Mouse (Mus musculus): ENCODE data around the gene Fbh1. TPM values are rescaled to one million over a fixed set of nuclear protein-coding genes. Genes with fewer than 3 reads are reported as not detected.
A peak's percentile ranks its signal among the peaks of the same experiment; 100 is the strongest.

Fbh1 gene
- 124 and 128 TPM in 2 replicates for polyA plus RNA-seq (2015; fragmentation: Nextera tagmentation; extraction: Ambion mirVana)

DNA sequence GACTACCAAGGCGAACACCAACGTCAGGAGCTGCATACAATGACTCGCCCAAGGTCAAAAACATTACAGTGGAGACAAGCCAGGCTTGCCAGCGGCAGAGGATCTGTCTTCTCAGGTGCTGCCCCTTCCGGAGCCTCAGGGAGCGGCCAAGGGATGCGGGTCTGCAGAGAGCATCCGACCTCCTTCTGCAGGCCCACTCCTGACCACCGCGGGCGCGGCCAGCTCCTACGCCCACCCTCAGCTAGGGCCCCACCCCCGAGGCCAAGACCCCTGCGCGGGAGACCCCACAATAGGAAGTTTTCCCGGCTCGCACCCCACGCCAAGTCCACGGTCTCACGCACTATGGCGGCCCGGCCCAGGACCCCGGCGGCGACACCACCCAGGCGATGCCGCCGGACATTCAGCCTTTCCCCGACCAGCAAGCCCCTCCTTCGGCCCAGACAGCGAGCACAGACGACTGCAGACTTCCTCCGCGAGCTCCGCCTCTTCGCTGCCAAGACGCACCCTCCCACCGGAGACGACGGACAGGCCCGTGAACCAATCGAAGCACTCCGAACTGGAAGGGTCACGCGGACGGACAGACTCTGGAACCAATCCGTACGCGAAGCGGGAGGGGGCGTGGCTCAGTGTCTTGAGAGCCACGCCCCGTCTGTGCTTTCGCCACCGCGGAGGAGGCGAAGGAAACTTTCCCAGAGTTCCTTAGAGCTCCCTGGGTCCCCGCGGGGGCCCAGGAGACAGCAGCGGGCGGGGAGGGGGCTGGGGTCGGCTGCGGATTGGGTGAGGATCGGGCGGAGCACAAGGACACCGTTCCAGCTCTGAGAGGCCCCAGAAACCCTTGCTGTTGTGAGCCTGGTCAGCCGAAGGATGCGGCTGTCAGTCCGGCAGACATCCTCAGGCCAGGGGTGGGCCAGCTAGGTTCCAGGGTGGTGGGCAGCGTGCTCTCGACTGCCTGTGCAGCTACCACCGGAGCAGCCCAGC is at the start of gene Fbh1, which contains the start of gene Ankrd16:
Fbh1 (minus strand) TSS at position 492 of the 978 bp plus-strand sequence.
Ankrd16 (plus strand) TSS at position 786 of the 978 bp plus-strand sequence.
- peak within 1 kb of the TSS; percentile 95 for H3K27ac ChIP-seq (replicated peaks)

GRCm38 (mm10) chr2:11801299-11801930 is 24.0 kb upstream of the Fbh1 start:
- no peak overlapping the region for H3K4me2 ChIP-seq (replicated peaks)
- no peak for ATAC-seq (replicated peaks)
- no peak overlapping the region for H3K9ac ChIP-seq (replicated peaks)
- 86% methylated on average over 2 of the region's 2 CpGs for WGBS
- H3K4me1 ChIP-seq = no peaks in the 10 kb centered on the region
- no peaks in the 10 kb centered on the region for H3K9me3 ChIP-seq
- H3K27ac ChIP-seq (replicated peaks) = no peak overlapping the region
- no peak overlapping the region for H3K4me3 ChIP-seq
- no peaks in the 10 kb centered on the region for H3K27me3 ChIP-seq
- no peaks in the 10 kb centered on the region for H3K36me3 ChIP-seq

More for the DNA sequence above, at the start of gene Fbh1, which contains the start of gene Ankrd16:
- Histone ChIP-seq H3K36me3 (peaks cover 16% of the 10 kb centered on the region), H3K4me2 (replicated peaks) (peak within 1 kb of the TSS; percentile 86), H3K9me3 (no peaks in the 10 kb centered on the region), H3K27me3 (no peaks in the 10 kb centered on the region), H3K9ac (replicated peaks) (peak within 1 kb of the TSS; percentile 88), H3K4me3 (peak within 1 kb of the TSS; percentile 89), H3K4me1 (peaks cover 39% of the 10 kb centered on the region)
- WGBS = under 1% methylated on average over 73 of the region's 73 CpGs
- peak; percentile 96 for ATAC-seq (replicated peaks)

DNA sequence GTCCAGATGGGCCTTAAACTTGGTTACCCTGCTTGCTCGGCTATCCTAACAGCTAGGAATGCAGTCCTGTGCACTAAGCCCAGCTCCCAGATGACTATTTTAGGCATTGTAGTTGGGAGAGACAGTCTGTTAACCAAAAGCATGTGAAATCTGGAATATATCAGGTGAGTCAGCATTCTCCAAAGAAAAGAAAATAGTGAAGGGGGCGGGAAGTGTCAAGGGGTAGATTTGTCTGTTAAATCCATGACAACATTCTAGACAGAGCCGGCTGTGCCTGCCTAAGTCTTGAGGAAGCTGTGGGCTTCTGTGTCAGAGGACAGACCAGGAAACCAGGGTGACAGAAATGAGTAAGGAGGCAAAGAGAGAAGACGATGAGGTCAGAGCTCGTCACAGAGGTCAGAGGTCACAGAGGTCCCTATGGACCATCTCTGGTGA is 20.6 kb upstream of the Fbh1 start:
- Histone ChIP-seq H3K4me1 (no peaks in the 10 kb centered on the region), H3K9me3 (no peaks in the 10 kb centered on the region), H3K9ac (replicated peaks) (no peak overlapping the region), H3K4me3 (no peak overlapping the region), H3K36me3 (peaks cover 10% of the 10 kb centered on the region; the same call in 1 of the 2 replicates), H3K27ac (replicated peaks) (no peak overlapping the region), H3K27me3 (no peaks in the 10 kb centered on the region), H3K4me2 (replicated peaks) (no peak overlapping the region)
- no peak for ATAC-seq (replicated peaks)
- 86% methylated on average over 5 of the region's 5 CpGs for WGBS

GRCm38 (mm10) chr2:11794668-11795067 is 17.3 kb upstream of the Fbh1 start:
- H3K9ac ChIP-seq (replicated peaks) = no peak overlapping the region
- H3K36me3 ChIP-seq = peaks cover 39% of the 10 kb centered on the region
- ATAC-seq (replicated peaks) = no peak

DNA sequence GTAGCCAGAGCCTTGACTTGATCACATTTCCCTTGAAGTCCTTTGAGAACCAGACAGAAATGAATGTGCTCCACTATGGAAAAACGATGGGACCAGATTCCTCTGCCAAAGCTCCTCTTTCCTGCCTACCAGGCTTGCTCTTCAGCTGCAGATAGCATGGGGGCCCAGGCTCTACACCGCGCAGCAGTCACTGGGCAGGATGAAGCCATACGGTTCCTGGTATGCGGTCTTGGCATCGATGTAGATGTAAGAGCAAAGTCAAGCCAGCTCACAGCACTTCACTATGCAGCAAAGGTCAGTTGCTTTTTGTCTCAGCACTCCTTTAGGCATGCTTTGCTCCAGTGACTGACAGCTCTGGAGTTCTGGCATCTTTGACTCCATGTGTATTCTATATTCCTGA is 6.8 kb upstream of the Fbh1 start:
- no peaks in the 10 kb centered on the region for H3K9me3 ChIP-seq
- no peak overlapping the region for H3K4me2 ChIP-seq (replicated peaks)
- no peak overlapping the region for H3K4me3 ChIP-seq
- H3K4me1 ChIP-seq = peaks cover 11% of the 10 kb centered on the region
- no peak overlapping the region for H3K9ac ChIP-seq (replicated peaks)
- H3K27me3 ChIP-seq = no peaks in the 10 kb centered on the region
- H3K36me3 ChIP-seq = peaks cover 77% of the 10 kb centered on the region
- WGBS = 93% methylated on average over 6 of the region's 6 CpGs
- no peak overlapping the region for H3K27ac ChIP-seq (replicated peaks)
- ATAC-seq (replicated peaks) = no peak

More at GRCm38 (mm10) chr2:11794668-11795067, 17.3 kb upstream of the Fbh1 start:
- Histone ChIP-seq H3K27me3 (no peaks in the 10 kb centered on the region), H3K4me2 (replicated peaks) (no peak overlapping the region), H3K4me1 (no peaks in the 10 kb centered on the region), H3K27ac (replicated peaks) (no peak overlapping the region), H3K9me3 (no peaks in the 10 kb centered on the region), H3K4me3 (no peak overlapping the region)
- WGBS = 75% methylated on average over 4 of the region's 4 CpGs

DNA sequence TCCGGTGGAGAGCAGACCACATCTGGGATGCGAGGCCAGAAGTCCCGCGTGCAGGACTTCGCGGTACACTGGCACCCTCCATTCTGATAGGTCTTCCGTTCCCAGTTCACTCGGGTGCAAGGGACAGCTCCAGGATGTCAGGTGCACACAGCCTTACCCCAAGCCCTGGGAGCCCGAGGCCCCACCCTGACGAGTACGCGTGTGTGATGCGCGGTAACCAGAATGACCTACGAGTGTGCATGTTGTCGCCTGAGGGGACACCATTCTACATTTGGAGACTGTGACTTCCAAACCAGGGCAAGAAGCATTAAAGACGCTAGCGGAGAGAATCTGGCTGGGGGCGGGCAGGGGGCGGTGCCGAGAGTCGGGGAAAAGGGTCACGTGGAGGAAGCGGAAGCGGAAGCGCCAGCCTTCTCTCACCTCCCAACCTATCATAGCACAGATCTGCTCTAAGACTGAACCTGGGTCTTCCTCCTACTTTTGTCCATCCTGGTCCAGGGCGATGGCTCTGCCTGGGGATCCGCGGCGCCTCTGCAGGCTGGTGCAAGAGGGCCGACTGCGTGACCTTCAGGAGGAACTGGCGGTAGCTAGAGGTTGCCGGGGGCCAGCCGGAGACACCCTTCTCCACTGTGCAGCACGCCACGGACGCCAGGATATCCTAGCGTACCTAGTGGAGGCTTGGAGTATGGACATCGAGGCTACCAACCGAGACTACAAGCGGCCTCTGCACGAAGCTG is 873 bp upstream of the Fbh1 start:
- no peaks in the 10 kb centered on the region for H3K27me3 ChIP-seq
- H3K9ac ChIP-seq (replicated peaks) = peak overlapping the region; percentile 88
- no peaks in the 10 kb centered on the region for H3K9me3 ChIP-seq
- peak; percentile 91 for ATAC-seq (replicated peaks)
- peaks cover 39% of the 10 kb centered on the region for H3K4me1 ChIP-seq
- WGBS = under 1% methylated on average over 43 of the region's 43 CpGs
- peak overlapping the region; percentile 95 for H3K27ac ChIP-seq (replicated peaks)
- H3K4me3 ChIP-seq = peak overlapping the region; percentile 89
- H3K4me2 ChIP-seq (replicated peaks) = peak overlapping the region; percentile 86
- H3K36me3 ChIP-seq = peaks cover 25% of the 10 kb centered on the region

- Histone ChIP-seq H3K4me1 (peaks cover 39% of the 10 kb centered on the region), H3K4me3 (peak overlapping the region; percentile 89), H3K27ac (replicated peaks) (no peak overlapping the region), H3K4me2 (replicated peaks) (peak overlapping the region; percentile 68), H3K27me3 (no peaks in the 10 kb centered on the region), H3K36me3 (peaks cover 7% of the 10 kb centered on the region), H3K9ac (replicated peaks) (peak overlapping the region; percentile 88), H3K9me3 (no peaks in the 10 kb centered on the region)
- WGBS = 54% methylated on average over 8 of the region's 8 CpGs
- no peak for ATAC-seq (replicated peaks)
Observed at GRCm38 (mm10) chr2:11776415-11776814, 967 bp downstream of the Fbh1 start.

GRCm38 (mm10) chr2:11775121-11775520 is 2.3 kb downstream of the Fbh1 start:
- no peak for ATAC-seq (replicated peaks)
- WGBS = 79% methylated on average over 5 of the region's 5 CpGs

DNA sequence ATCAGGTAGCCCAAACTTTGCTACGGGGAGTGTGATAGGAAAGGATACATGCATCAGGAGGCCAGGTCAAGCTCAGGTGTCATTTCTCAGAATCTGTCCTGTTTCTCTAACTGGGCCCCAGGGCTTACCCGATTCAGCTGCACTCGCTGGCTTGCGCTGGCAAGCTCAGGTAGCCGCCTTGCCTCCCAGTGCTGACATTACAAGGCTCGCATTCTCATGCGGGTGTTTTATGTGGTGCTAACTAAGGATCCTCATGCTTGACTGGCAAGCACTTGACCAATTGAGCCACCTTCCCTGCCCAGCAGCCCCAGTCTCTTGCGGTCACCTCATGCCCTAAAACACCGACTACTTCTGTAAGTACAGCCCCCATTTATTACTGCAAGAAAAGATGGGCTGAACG is 3.0 kb downstream of the Fbh1 start:
- 90% methylated on average over 10 of the region's 10 CpGs for WGBS

More at GRCm38 (mm10) chr2:11775121-11775520, 2.3 kb downstream of the Fbh1 start:
- H3K9ac ChIP-seq (replicated peaks) = no peak overlapping the region
- H3K27me3 ChIP-seq = no peaks in the 10 kb centered on the region
- peaks cover 37% of the 10 kb centered on the region for H3K4me1 ChIP-seq
- no peaks in the 10 kb centered on the region for H3K36me3 ChIP-seq
- H3K9me3 ChIP-seq = no peaks in the 10 kb centered on the region
- H3K4me2 ChIP-seq (replicated peaks) = no peak overlapping the region
- H3K4me3 ChIP-seq = no peak overlapping the region
- H3K27ac ChIP-seq (replicated peaks) = no peak overlapping the region

GRCm38 (mm10) chr2:11772401-11772800 is 5.0 kb downstream of the Fbh1 start:
- 82% methylated on average over 4 of the region's 4 CpGs for WGBS
- no peaks in the 10 kb centered on the region for H3K9me3 ChIP-seq
- ATAC-seq (replicated peaks) = no peak
- peaks cover 24% of the 10 kb centered on the region for H3K4me1 ChIP-seq
- no peak overlapping the region for H3K4me2 ChIP-seq (replicated peaks)
- no peak overlapping the region for H3K27ac ChIP-seq (replicated peaks)
- H3K27me3 ChIP-seq = no peaks in the 10 kb centered on the region
- no peak overlapping the region for H3K4me3 ChIP-seq
- no peak overlapping the region for H3K9ac ChIP-seq (replicated peaks)
- peaks cover 9% of the 10 kb centered on the region for H3K36me3 ChIP-seq

More for the DNA sequence above, 3.0 kb downstream of the Fbh1 start:
- H3K4me1 ChIP-seq = peaks cover 30% of the 10 kb centered on the region
- no peaks in the 10 kb centered on the region; the same call in 1 of the 2 replicates for H3K36me3 ChIP-seq
- no peaks in the 10 kb centered on the region for H3K9me3 ChIP-seq
- no peak overlapping the region for H3K27ac ChIP-seq (replicated peaks)
- H3K4me3 ChIP-seq = no peak overlapping the region
- no peak overlapping the region for H3K4me2 ChIP-seq (replicated peaks)
- no peak for ATAC-seq (replicated peaks)
- no peaks in the 10 kb centered on the region for H3K27me3 ChIP-seq
- H3K9ac ChIP-seq (replicated peaks) = no peak overlapping the region

GRCm38 (mm10) chr2:11771701-11772100 is 5.7 kb downstream of the Fbh1 start:
- Histone ChIP-seq H3K27ac (replicated peaks) (no peak overlapping the region), H3K4me2 (replicated peaks) (no peak overlapping the region), H3K9ac (replicated peaks) (no peak overlapping the region), H3K9me3 (no peaks in the 10 kb centered on the region), H3K4me3 (no peak overlapping the region), H3K36me3 (peaks cover 16% of the 10 kb centered on the region), H3K4me1 (peaks cover 23% of the 10 kb centered on the region), H3K27me3 (no peaks in the 10 kb centered on the region)
- ATAC-seq (replicated peaks) = no peak
- 95% methylated on average over 4 of the region's 4 CpGs for WGBS

Data from forebrain, embryonic 15.5 days (tissue).